Mouse (Mus musculus) forebrain, embryonic 14.5 days (tissue): ENCODE data around the gene Col13a1. TPM values are rescaled to one million over a fixed set of nuclear protein-coding genes. Genes with fewer than 3 reads are reported as not detected.

Experiments
- ATAC-seq: fragments of 200-750 bp; cut with Nextera tagmentation; 2 replicates; pipeline ENCODE4 v1.8.0; 2017; ENCODE audit warnings: mild to moderate bottlenecking, moderate library complexity
- DNase-seq: peaks from one replicate; pipeline ENCODE4 v3.0.0-alpha.2; 2015; ENCODE audit warnings: low spot score
- H3K27ac ChIP-seq: fragments of 300-500 bp; sonication (generic); 2 replicates; pipeline ENCODE4 v1.5.1; 2014; ENCODE audit warnings: low read depth, mild to moderate bottlenecking, control low read depth, low read length, moderate library complexity
- H3K27me3 ChIP-seq: fragments of 300-500 bp; sonication (generic); replicated peaks from 2 replicates; pipeline ENCODE4 v1.6.1; 2014; ENCODE audit warnings: low read length, control low read depth, mixed read lengths; ENCODE audit not compliant: control insufficient read depth, insufficient read depth
- H3K36me3 ChIP-seq: fragments of 300-500 bp; sonication (generic); 2 replicates; pipeline ENCODE4 v1.6.1; 2014; ENCODE audit warnings: low read length, control low read depth; ENCODE audit not compliant: control insufficient read depth, insufficient read depth
- H3K4me1 ChIP-seq: fragments of 300-500 bp; sonication (generic); 2 replicates; pipeline ENCODE4 v1.6.1; 2014; ENCODE audit warnings: antibody characterized with exemption, low read length, control low read depth; ENCODE audit not compliant: control insufficient read depth, insufficient read depth
- H3K4me2 ChIP-seq: fragments of 300-500 bp; sonication (generic); 2 replicates; pipeline ENCODE4 v1.6.1; 2014; ENCODE audit warnings: mild to moderate bottlenecking, control low read depth, low read length
- H3K4me3 ChIP-seq: fragments of 300-500 bp; sonication (generic); 2 replicates; pipeline ENCODE4 v1.5.1; 2014; ENCODE audit warnings: low read depth, low read length, control low read depth
- H3K9ac ChIP-seq: fragments of 300-500 bp; sonication (generic); 2 replicates; pipeline ENCODE4 v1.6.1; 2014; ENCODE audit warnings: mild to moderate bottlenecking, low read length, control low read depth, moderate library complexity
- H3K9me3 ChIP-seq: fragments of 300-500 bp; sonication (generic); replicated peaks from 2 replicates; pipeline ENCODE4 v1.6.1; 2016; ENCODE audit warnings: low read length, control low read depth, mixed read lengths; ENCODE audit not compliant: control insufficient read depth
- WGBS: fragments of 180-500 bp; shearing (Covaris S2); extraction: QIAGEN DNeasy Blood & Tissue Kit; methylation state at CpG from one replicate; pipeline ENCODE4 v1.1.7; 2014; 5-methylcytosine and 5-hydroxymethylcytosine counted together
- polyA plus RNA-seq: library from polyadenylated mRNA; unstranded; fragments of >200 nt; fragmentation: Nextera tagmentation; extraction: Ambion mirVana; gene quantifications from 2 replicates; pipeline ENCODE4 v1.2.1, GENCODE M21; 2014

Col13a1 gene
- polyA plus RNA-seq, result 0.41 and 1.3 TPM in 2 replicates

GRCm38 (mm10) chr10:61978866-61979340 lies at the start of gene Col13a1:
Col13a1 (minus strand) TSS chr10:61979108.
- 1% methylated on average over 35 of the region's 41 CpGs for WGBS

GRCm38 (mm10) chr10:62027699-62028098 lies 48.8 kb upstream of the Col13a1 start:
- H3K27me3 ChIP-seq, result no peaks in the 10 kb centered on the region
- DNase-seq (no peak), ATAC-seq (no peak)
- H3K4me2 ChIP-seq, result no peak overlapping the region
- no peaks in the 10 kb centered on the region for H3K36me3 ChIP-seq
- 84% methylated on average over 12 of the region's 12 CpGs for WGBS
- peaks cover 5% of the 10 kb centered on the region; the same call in 1 of the 2 replicates for H3K4me1 ChIP-seq
- H3K27ac ChIP-seq, result no peak overlapping the region
- no peak overlapping the region for H3K4me3 ChIP-seq
- no peaks in the 10 kb centered on the region for H3K9me3 ChIP-seq
- no peak overlapping the region for H3K9ac ChIP-seq

More at GRCm38 (mm10) chr10:61978866-61979340, at the start of gene Col13a1:
- no peak for ATAC-seq
- H3K27ac ChIP-seq, result no peak within 1 kb of the TSS
- no peaks in the 10 kb centered on the region for H3K9me3 ChIP-seq
- no peaks in the 10 kb centered on the region; the same call in 1 of the 2 replicates for H3K4me1 ChIP-seq
- peak within 1 kb of the TSS; percentile 61 for H3K4me2 ChIP-seq
- no peak for DNase-seq
- peak within 1 kb of the TSS; percentile 30 for H3K4me3 ChIP-seq
- H3K9ac ChIP-seq, result peak within 1 kb of the TSS; percentile 45
- H3K36me3 ChIP-seq, result no peaks in the 10 kb centered on the region
- H3K27me3 ChIP-seq, result peaks cover 50% of the 10 kb centered on the region

DNA sequence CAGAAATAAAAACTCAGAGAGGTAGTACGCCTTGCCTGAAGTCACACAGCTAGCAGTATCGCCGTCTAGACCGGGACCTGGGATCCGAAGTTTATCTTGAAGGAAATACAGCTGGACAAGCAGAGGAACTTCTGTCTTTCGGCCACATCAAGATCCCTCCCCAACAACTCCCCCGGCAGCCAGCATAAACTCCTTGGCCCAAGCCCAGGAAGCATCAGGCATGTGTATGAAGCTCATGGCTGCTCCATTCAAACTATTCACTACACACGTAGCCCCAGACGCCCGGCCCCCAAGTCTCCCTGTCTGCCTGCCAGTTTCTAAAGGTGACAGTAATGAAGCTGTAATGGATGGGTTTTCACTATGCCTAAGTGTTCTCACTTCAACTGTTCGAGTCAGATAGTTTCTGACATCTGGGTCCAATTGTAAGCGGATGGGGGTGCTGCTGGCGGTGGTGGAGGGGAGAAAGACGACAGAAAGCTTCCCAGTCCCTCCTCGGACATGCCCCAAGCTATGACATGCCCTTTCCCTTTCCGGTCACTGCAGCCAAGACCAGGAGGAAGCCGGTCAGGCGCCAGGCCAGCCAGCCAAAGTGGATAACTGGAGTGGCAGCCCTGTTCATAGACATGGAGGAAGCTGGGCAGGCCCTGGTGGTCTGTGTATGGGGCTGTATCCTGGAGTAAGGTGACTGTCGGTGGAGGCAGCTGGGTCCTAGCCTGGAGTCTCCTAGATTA lies 45.1 kb upstream of the Col13a1 start:
- H3K4me3 ChIP-seq, result no peak overlapping the region
- 57% methylated on average over 19 of the region's 19 CpGs for WGBS
- H3K27ac ChIP-seq, result no peak overlapping the region
- DNase-seq, result peak; percentile 64
- no peaks in the 10 kb centered on the region for H3K9me3 ChIP-seq
- ATAC-seq, result no peak
- peaks cover 5% of the 10 kb centered on the region; the same call in 1 of the 2 replicates for H3K4me1 ChIP-seq
- no peaks in the 10 kb centered on the region for H3K27me3 ChIP-seq
- H3K36me3 ChIP-seq, result no peaks in the 10 kb centered on the region
- H3K4me2 ChIP-seq, result no peak overlapping the region
- no peak overlapping the region for H3K9ac ChIP-seq

- Histone ChIP-seq H3K4me1 (peaks cover 5% of the 10 kb centered on the region; the same call in 1 of the 2 replicates), H3K27me3 (no peaks in the 10 kb centered on the region), H3K27ac (no peak overlapping the region), H3K4me3 (no peak overlapping the region), H3K36me3 (no peaks in the 10 kb centered on the region), H3K9me3 (no peaks in the 10 kb centered on the region), H3K9ac (no peak overlapping the region), H3K4me2 (no peak overlapping the region)
- WGBS, result 23% methylated on average over 7 of the region's 7 CpGs
- DNase-seq (no peak), ATAC-seq (no peak)
These were observed 41.2 kb upstream of the Col13a1 start for GRCm38 (mm10) chr10:62020068-62020620.

GRCm38 (mm10) chr10:62019386-62020067 lies 40.6 kb upstream of the Col13a1 start:
- no peaks in the 10 kb centered on the region for H3K27me3 ChIP-seq
- H3K4me3 ChIP-seq, result no peak overlapping the region
- no peak overlapping the region for H3K4me2 ChIP-seq
- no peak overlapping the region for H3K27ac ChIP-seq
- no peaks in the 10 kb centered on the region for H3K9me3 ChIP-seq
- ATAC-seq (no peak), DNase-seq (no peak)
- no peak overlapping the region for H3K9ac ChIP-seq
- 22% methylated on average over 16 of the region's 16 CpGs for WGBS
- H3K4me1 ChIP-seq, result peaks cover 5% of the 10 kb centered on the region; the same call in 1 of the 2 replicates
- no peaks in the 10 kb centered on the region for H3K36me3 ChIP-seq

DNA sequence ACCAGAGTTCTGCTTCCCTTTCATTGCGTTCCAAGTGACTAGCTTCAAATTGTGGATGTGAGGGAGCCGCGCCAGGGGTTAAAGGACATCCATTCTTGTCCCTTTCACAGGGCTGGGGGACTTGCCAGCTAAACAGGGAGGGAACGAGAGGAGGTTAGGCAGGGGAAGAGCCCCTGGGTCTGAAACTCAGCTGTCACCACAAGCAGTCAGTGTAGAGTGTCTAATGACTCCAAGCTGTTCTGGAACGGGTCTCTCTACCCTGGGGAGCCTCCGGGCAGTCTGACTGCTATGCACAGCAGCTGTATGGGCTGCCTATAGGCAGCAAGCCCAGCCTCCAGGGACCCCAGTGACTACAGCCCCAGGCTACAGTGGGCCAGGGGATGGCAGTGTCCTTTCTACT lies 38.0 kb upstream of the Col13a1 start:
- Histone ChIP-seq H3K4me2 (no peak overlapping the region), H3K4me1 (no peaks in the 10 kb centered on the region), H3K27me3 (no peaks in the 10 kb centered on the region), H3K9ac (no peak overlapping the region), H3K36me3 (no peaks in the 10 kb centered on the region), H3K9me3 (no peaks in the 10 kb centered on the region), H3K27ac (no peak overlapping the region), H3K4me3 (no peak overlapping the region)
- WGBS, result 49% methylated on average over 6 of the region's 6 CpGs
- ATAC-seq (no peak), DNase-seq (no peak)

DNA sequence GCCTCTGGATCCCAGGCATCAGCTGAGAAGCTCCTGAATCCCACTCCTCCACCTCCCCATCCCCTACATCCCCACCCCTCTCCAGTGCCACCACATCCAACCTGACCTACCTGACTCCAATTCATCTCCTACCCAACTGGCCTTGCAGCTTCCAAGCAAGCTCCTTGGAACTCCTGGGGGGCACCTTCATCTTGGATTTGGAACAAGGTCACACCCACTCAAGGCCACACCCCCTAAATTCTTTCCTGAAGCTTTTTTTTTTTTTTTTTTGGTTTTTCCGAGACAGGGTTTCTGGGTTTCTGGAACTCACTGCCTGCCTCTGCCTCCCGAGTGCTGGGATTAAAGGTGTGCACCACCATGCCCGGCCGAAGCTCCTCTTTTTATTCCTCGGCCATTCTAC lies 34.3 kb upstream of the Col13a1 start:
- Histone ChIP-seq H3K9me3 (no peaks in the 10 kb centered on the region), H3K9ac (no peak overlapping the region), H3K4me1 (no peaks in the 10 kb centered on the region), H3K27ac (no peak overlapping the region), H3K4me3 (no peak overlapping the region), H3K4me2 (no peak overlapping the region), H3K36me3 (no peaks in the 10 kb centered on the region), H3K27me3 (no peaks in the 10 kb centered on the region)
- 81% methylated on average over 5 of the region's 5 CpGs for WGBS
- DNase-seq, result no peak
- no peak for ATAC-seq

GRCm38 (mm10) chr10:62012371-62012770 lies 33.5 kb upstream of the Col13a1 start:
- ATAC-seq, result no peak
- Histone ChIP-seq H3K27me3 (no peaks in the 10 kb centered on the region), H3K4me2 (no peak overlapping the region), H3K27ac (no peak overlapping the region), H3K9me3 (no peaks in the 10 kb centered on the region), H3K36me3 (no peaks in the 10 kb centered on the region), H3K9ac (no peak overlapping the region), H3K4me3 (no peak overlapping the region), H3K4me1 (no peaks in the 10 kb centered on the region)
- DNase-seq, result no peak
- 76% methylated on average over 4 of the region's 4 CpGs for WGBS
